Mouse (Mus musculus): ENCODE results near the gene A3galt2. TPM values are rescaled to one million over a fixed set of nuclear protein-coding genes. Genes with fewer than 3 reads are reported as not detected.

Gene A3galt2
- polyA plus RNA-seq, 1 experiment from 2014 or later: 0.41 TPM

DNA sequence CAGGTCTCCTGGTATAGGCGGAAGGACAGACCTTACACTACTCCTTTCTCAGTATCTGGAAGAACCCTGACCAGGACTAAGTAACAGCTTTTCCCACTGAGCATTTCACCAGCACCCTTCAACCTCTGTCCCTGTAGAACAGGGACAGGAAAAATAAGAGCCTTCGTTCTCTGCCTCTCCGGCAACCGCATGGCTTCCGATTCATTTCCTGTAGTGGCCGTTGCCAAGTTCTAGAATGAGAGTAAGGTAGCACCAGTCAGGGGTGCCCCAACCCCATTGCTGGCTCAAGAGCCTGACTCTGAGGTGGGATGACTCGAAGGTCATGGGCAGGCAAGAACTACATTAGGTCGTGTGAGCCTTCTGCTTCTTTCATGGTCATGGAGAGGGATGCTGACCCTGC lies 10.0 kb upstream of the A3galt2 start:
- H3K27me3 ChIP-seq (ENCODE audit: control insufficient read depth, insufficient read depth, low read length): no peaks in the 10 kb centered on the region
- no peak overlapping the region for H3K27ac ChIP-seq
- peaks cover 7% of the 10 kb centered on the region for H3K4me1 ChIP-seq (replicated peaks; ENCODE audit: control insufficient read depth, insufficient read depth, low read length)
- DNase-seq (ENCODE audit: low spot score) (no peak), ATAC-seq (ENCODE audit: low FRiP score) (no peak)
- H3K4me3 ChIP-seq (replicated peaks; ENCODE audit: low read length): no peak overlapping the region
- WGBS: 89% methylated on average over 8 of the region's 8 CpGs
- peaks cover 86% of the 10 kb centered on the region for H3K36me3 ChIP-seq (replicated peaks; ENCODE audit: control insufficient read depth, insufficient read depth)
- H3K9ac ChIP-seq: no peak overlapping the region
- H3K4me2 ChIP-seq (replicated peaks): no peak overlapping the region
- H3K9me3 ChIP-seq (ENCODE audit: control insufficient read depth, low read length): no peaks in the 10 kb centered on the region

DNA sequence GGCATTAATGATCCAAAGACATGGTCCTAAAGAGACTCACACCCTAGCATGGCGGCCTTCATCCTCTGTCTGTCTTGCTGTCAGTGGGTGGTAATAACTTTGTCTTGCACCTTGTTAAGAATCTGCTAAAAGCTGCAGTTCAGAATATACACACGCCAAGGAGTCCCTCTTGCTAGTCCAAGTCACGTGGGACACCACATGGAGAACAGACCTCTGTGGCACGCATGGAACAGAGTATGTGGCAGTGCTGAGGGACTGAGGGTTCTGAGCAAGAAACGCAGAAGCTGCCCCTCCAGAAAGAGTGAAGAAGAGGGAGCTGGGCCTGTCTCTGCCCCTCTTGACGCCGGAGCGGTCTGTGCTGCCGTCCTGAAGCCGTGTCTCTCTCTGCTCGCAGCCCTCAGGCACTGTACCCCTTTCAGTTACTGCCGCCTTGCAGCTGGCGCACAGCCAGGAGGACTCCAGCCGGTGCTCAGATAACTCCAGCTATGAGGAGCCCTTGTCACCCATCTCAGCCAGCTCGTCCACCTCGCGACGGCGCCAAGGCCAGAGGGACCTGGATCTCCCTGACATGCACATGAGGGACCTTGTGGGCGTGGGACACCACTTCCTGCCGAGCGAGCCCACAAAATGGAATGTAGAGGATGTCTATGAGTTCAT lies 7.4 kb upstream of the A3galt2 start:
- DNase-seq (ENCODE audit: low spot score) (no peak), ATAC-seq (ENCODE audit: low FRiP score) (no peak)
- WGBS: 74% methylated on average over 22 of the region's 22 CpGs
- Histone ChIP-seq H3K4me2 (replicated peaks) (no peak overlapping the region), H3K9me3 (ENCODE audit: control insufficient read depth, low read length) (no peaks in the 10 kb centered on the region), H3K27ac (no peak overlapping the region), H3K27me3 (ENCODE audit: control insufficient read depth, insufficient read depth, low read length) (no peaks in the 10 kb centered on the region), H3K9ac (no peak overlapping the region), H3K4me1 (replicated peaks; ENCODE audit: control insufficient read depth, insufficient read depth, low read length) (peaks cover 2% of the 10 kb centered on the region), H3K4me3 (replicated peaks; ENCODE audit: low read length) (no peak overlapping the region), H3K36me3 (replicated peaks; ENCODE audit: control insufficient read depth, insufficient read depth) (peaks cover 99% of the 10 kb centered on the region)

DNA sequence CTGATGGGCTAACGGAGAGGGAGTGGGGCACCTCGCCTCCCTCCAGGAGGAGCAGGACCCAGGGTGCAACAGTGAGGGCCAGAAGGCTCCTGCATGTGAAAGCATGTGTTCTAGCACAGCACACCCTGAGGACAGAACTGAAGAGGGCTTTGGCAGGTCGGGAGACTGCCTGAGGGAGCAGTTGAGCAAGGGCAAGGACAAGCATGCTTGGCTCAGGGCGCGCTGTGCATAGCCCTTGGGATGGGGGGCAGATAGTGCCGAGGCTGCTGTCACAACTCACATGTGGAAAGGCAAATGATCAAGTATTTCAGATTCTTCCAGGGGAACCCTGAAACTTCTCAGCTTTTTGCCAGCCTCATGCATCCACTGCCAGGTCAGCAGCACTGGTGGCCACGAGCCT lies 6.9 kb upstream of the A3galt2 start:
- H3K36me3 ChIP-seq (replicated peaks; ENCODE audit: control insufficient read depth, insufficient read depth): peaks cover 100% of the 10 kb centered on the region
- DNase-seq (ENCODE audit: low spot score) (no peak), ATAC-seq (ENCODE audit: low FRiP score) (no peak)
- no peak overlapping the region for H3K9ac ChIP-seq
- no peak overlapping the region for H3K27ac ChIP-seq
- H3K4me2 ChIP-seq (replicated peaks): no peak overlapping the region
- no peaks in the 10 kb centered on the region for H3K4me1 ChIP-seq (replicated peaks; ENCODE audit: control insufficient read depth, insufficient read depth, low read length)
- H3K9me3 ChIP-seq (ENCODE audit: control insufficient read depth, low read length): no peaks in the 10 kb centered on the region
- H3K27me3 ChIP-seq (ENCODE audit: control insufficient read depth, insufficient read depth, low read length): no peaks in the 10 kb centered on the region
- WGBS: 92% methylated on average over 7 of the region's 7 CpGs
- H3K4me3 ChIP-seq (replicated peaks; ENCODE audit: low read length): no peak overlapping the region

DNA sequence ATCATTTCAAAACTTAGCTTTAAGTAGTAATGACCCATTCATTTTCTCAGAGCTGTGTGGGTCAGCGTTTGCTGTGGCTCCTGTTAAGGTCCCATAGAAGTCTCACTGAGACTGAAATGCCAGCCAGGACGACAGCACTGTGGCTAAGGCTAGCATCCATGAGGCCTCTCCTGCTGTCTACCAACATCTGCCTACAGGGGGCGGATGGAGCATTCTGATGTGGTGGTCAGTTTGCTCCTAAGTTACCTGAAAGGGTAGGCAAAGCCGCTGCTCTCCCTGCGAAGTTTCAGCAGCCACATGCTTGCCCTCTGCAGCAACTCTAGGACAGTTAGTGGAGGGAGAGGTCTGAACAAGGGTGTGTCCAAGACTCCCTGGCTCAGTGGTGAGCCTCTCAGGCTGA lies 4.2 kb upstream of the A3galt2 start:
- no peaks in the 10 kb centered on the region for H3K9me3 ChIP-seq (ENCODE audit: control insufficient read depth, low read length)
- H3K36me3 ChIP-seq (replicated peaks; ENCODE audit: control insufficient read depth, insufficient read depth): peaks cover 89% of the 10 kb centered on the region
- no peak overlapping the region for H3K4me3 ChIP-seq (replicated peaks; ENCODE audit: low read length)
- DNase-seq (ENCODE audit: low spot score): no peak
- WGBS: 64% methylated on average over 5 of the region's 5 CpGs
- ATAC-seq (ENCODE audit: low FRiP score): no peak
- no peak overlapping the region for H3K4me2 ChIP-seq (replicated peaks)
- no peak overlapping the region for H3K27ac ChIP-seq
- no peak overlapping the region for H3K9ac ChIP-seq
- H3K4me1 ChIP-seq (replicated peaks; ENCODE audit: control insufficient read depth, insufficient read depth, low read length): no peaks in the 10 kb centered on the region
- H3K27me3 ChIP-seq (ENCODE audit: control insufficient read depth, insufficient read depth, low read length): no peaks in the 10 kb centered on the region

DNA sequence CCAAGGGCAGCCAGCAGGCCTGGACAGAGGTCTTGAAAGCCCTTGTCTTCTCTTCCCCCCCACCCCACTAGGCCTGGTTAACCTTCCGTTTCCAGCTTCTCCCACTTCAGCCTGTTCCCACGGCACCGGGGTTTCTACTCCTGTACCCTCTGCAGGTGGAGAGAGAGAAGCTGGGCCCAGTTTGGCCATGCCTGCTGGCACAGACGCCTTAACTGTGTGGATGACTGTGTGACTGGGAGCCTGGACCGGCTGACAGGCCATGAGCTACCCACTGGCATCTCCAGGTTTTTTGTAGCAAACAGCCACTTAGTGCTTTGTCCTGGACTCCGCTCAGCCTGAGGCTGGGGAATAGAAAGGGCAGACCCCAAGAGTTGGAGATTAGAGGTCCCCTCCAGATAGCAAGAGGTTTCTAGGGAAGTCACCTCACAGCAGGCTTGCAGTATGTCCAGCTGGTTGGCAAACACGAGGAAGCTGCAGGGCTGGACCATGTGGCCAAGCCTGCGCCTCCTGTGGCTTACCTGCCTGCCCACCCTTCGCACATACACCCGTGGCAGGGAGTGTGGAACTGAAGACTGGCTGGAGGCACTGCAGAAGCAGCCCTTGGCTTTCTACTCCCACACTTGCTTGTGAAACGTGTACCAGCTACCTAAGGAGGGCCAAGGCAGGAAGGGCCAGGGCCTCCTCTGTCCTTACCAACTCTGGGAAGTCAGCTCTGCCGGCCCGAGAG lies 3.0 kb upstream of the A3galt2 start:
- WGBS: 85% methylated on average over 13 of the region's 13 CpGs
- Histone ChIP-seq H3K9ac (no peak overlapping the region), H3K36me3 (replicated peaks; ENCODE audit: control insufficient read depth, insufficient read depth) (peaks cover 78% of the 10 kb centered on the region), H3K4me3 (replicated peaks; ENCODE audit: low read length) (no peak overlapping the region), H3K4me2 (replicated peaks) (no peak overlapping the region), H3K27me3 (ENCODE audit: control insufficient read depth, insufficient read depth, low read length) (no peaks in the 10 kb centered on the region), H3K9me3 (ENCODE audit: control insufficient read depth, low read length) (no peaks in the 10 kb centered on the region), H3K27ac (no peak overlapping the region), H3K4me1 (replicated peaks; ENCODE audit: control insufficient read depth, insufficient read depth, low read length) (no peaks in the 10 kb centered on the region)
- DNase-seq (ENCODE audit: low spot score) (no peak), ATAC-seq (ENCODE audit: low FRiP score) (no peak)

DNA sequence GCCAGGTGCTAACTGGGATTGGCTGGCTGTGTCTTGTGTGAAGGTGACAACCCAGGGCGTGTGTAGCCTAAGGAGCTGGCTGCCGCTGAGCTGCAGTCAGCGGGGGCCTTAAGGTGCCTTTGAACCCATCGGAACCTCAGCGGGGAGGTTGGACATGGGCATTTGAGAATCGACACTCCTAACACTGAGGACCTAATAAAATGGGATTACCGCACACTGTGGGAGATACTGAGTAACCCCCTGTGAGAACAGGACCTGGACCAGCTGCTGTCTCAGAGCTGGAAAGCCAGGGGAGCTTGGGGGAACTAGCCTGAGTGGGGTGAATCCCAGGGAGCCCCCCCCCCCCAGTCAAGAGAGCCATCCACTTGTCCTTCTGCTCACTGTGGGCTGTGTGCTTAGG lies 1.6 kb upstream of the A3galt2 start:
- H3K27me3 ChIP-seq (ENCODE audit: control insufficient read depth, insufficient read depth, low read length): no peaks in the 10 kb centered on the region
- H3K4me3 ChIP-seq (replicated peaks; ENCODE audit: low read length): no peak overlapping the region
- no peak for DNase-seq (ENCODE audit: low spot score)
- no peak overlapping the region for H3K9ac ChIP-seq
- ATAC-seq (ENCODE audit: low FRiP score): no peak
- H3K4me1 ChIP-seq (replicated peaks; ENCODE audit: control insufficient read depth, insufficient read depth, low read length): no peaks in the 10 kb centered on the region
- H3K36me3 ChIP-seq (replicated peaks; ENCODE audit: control insufficient read depth, insufficient read depth): peaks cover 64% of the 10 kb centered on the region
- H3K4me2 ChIP-seq (replicated peaks): no peak overlapping the region
- no peaks in the 10 kb centered on the region for H3K9me3 ChIP-seq (ENCODE audit: control insufficient read depth, low read length)
- H3K27ac ChIP-seq: no peak overlapping the region
- 91% methylated on average over 7 of the region's 7 CpGs for WGBS

DNA sequence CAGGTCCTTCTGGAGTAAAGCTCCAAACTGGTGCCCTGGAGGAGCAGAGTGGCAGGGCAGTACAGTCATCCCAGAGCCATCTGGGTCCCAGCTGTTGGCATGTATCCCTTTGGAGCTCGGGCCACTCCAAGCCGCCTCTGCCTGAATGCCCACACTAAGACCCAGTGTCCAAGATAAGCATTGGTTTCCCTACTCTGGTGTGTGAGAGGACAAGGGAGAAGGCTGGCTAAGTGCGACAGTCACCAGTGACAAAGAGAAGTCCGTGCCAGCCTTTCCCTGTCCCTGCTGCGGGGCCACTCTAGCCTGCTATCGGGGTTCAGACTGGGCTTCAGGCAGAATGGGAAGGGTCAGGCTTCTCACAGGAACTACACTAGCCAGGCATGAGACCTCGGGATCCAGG lies 736 bp downstream of the A3galt2 start:
- WGBS: 74% methylated on average over 7 of the region's 7 CpGs
- peaks cover 40% of the 10 kb centered on the region for H3K36me3 ChIP-seq (replicated peaks; ENCODE audit: control insufficient read depth, insufficient read depth)
- no peak overlapping the region for H3K4me3 ChIP-seq (replicated peaks; ENCODE audit: low read length)
- H3K9ac ChIP-seq: no peak overlapping the region
- ATAC-seq (ENCODE audit: low FRiP score) (peak; percentile 14; the same call in 1 of the 2 replicates), DNase-seq (ENCODE audit: low spot score) (no peak)
- H3K27ac ChIP-seq: peak overlapping the region; percentile 30; the same call in 1 of the 2 replicates
- H3K9me3 ChIP-seq (ENCODE audit: control insufficient read depth, low read length): no peaks in the 10 kb centered on the region
- H3K27me3 ChIP-seq (ENCODE audit: control insufficient read depth, insufficient read depth, low read length): no peaks in the 10 kb centered on the region
- no peak overlapping the region for H3K4me2 ChIP-seq (replicated peaks)
- no peaks in the 10 kb centered on the region for H3K4me1 ChIP-seq (replicated peaks; ENCODE audit: control insufficient read depth, insufficient read depth, low read length)

DNA sequence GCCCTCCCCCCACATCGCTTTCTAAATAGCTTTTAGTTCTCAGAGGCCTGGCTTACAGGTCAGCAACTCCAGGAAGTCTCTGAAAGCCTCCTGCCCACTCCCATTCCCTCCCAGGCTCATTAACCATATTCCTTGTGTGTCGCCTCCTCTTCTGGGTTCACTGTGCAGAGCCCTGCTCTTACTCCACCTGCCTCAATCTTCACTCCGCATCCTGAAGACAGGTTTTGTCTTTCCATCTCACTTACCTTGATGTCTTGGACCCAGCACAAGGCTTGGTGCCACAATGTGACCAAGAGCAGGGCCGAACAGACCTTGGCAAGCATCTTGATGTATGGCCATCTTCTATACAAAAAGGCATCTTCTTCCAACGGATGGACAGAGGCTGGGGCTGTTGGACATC lies 4.0 kb downstream of the A3galt2 start:
- ATAC-seq (ENCODE audit: low FRiP score) (no peak), DNase-seq (ENCODE audit: low spot score) (no peak)
- Histone ChIP-seq H3K9ac (no peak overlapping the region), H3K9me3 (ENCODE audit: control insufficient read depth, low read length) (peaks cover 13% of the 10 kb centered on the region; the same call in 1 of the 2 replicates), H3K27me3 (ENCODE audit: control insufficient read depth, insufficient read depth, low read length) (no peaks in the 10 kb centered on the region), H3K36me3 (replicated peaks; ENCODE audit: control insufficient read depth, insufficient read depth) (peaks cover 7% of the 10 kb centered on the region), H3K4me2 (replicated peaks) (no peak overlapping the region), H3K4me3 (replicated peaks; ENCODE audit: low read length) (no peak overlapping the region), H3K4me1 (replicated peaks; ENCODE audit: control insufficient read depth, insufficient read depth, low read length) (no peaks in the 10 kb centered on the region), H3K27ac (no peak overlapping the region)
- 83% methylated on average over 5 of the region's 5 CpGs for WGBS

DNA sequence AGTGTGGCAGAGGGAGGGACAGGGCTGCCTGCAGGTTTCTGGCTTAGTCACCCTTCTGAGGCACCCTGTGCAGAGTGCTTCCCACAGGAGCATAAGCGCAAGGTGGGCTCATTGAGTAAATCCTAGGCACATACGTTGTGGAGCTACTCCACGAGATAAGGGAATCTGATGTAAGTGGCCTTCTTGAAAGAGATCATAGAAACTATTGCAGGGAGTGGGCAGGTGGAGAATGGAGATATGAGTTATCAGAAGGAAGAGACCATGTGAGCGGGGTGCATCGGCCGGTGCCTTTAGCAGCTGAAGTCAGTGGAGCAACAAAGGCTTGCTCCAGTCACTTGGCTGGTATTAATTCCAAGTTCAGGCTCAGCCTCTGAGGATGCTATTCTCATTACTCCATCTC lies 4.9 kb downstream of the A3galt2 start:
- Histone ChIP-seq H3K9me3 (ENCODE audit: control insufficient read depth, low read length) (peaks cover 13% of the 10 kb centered on the region; the same call in 1 of the 2 replicates), H3K27ac (no peak overlapping the region), H3K36me3 (replicated peaks; ENCODE audit: control insufficient read depth, insufficient read depth) (0 out of 2 replicates have a peak, but pooled peaks cover 1% of the 10 kb centered on the region), H3K4me2 (replicated peaks) (no peak overlapping the region), H3K9ac (no peak overlapping the region), H3K4me1 (replicated peaks; ENCODE audit: control insufficient read depth, insufficient read depth, low read length) (no peaks in the 10 kb centered on the region), H3K4me3 (replicated peaks; ENCODE audit: low read length) (no peak overlapping the region), H3K27me3 (ENCODE audit: control insufficient read depth, insufficient read depth, low read length) (no peaks in the 10 kb centered on the region)
- DNase-seq (ENCODE audit: low spot score) (no peak), ATAC-seq (ENCODE audit: low FRiP score) (no peak)
- 86% methylated on average over 6 of the region's 6 CpGs for WGBS

Measured in hindbrain, embryonic 14.5 days (tissue).